28 mouse cellular contexts compared by ENCODE assay signal in the genomic region with DNA sequence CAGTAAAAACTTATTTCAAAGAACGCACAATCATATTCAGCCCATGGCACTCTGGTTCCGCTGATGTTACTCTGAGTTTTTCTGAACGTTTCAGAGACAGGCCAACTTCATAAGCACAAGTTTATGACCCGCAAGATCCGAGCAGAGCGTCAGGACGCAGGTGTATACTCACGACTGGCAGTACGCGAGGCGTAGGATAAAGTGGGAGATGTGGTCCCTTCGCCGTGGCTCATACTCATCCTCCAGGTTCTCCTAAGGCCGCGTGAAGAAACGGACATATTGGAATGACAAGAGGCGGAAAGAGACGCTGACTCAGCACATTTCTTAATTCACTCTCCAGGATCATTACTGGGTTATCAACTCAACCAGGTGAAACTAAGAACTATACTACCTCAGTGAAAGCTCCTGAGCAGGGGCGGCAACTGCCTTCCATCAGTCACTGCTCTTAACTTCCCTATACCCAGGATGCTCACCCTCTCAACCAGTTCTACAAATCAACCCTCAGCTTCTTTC. TPM values are rescaled to one million over a fixed set of nuclear protein-coding genes. Genes with fewer than 3 reads are reported as not detected.
A peak's percentile ranks its signal among the peaks of the same experiment; 100 is the strongest.
DNase-seq lines count a peak whose midpoint lies in the region; ATAC-seq lines count a peak whose summit lies in the region.
"Had no signal": no experiment of that assay in that cellular context is flagged by ENCODE, and none has a peak within 500 bp of the region (broad histone marks: within the 10 kb centered on the region; RNA-seq: fewer than 3 reads in every experiment).

No protein-coding gene starts in this region.

- 0 out of 2 replicates have a peak, but pooled peaks cover 4% of the 10 kb centered on the region for H3K4me1 ChIP-seq in neural tube, embryonic 13.5 days (replicated peaks)
- peaks cover under 1% of the 10 kb centered on the region; the same call in 1 of the 2 replicates for H3K4me1 ChIP-seq in kidney, embryonic 16.5 days (ENCODE audit: insufficient read depth, low read length)
- H3K4me1 ChIP-seq: intestine, embryonic 15.5 days; stomach, embryonic 15.5 days had no signal

- intact Hi-C loops in heart, postnatal 14 days (cut with DNase I), result no loop called here

- peaks cover 36% of the 10 kb centered on the region for H3K36me3 ChIP-seq in neural tube, embryonic 13.5 days
- peaks cover 20% of the 10 kb centered on the region; the same call in 1 of the 2 replicates for H3K36me3 ChIP-seq in kidney, embryonic 16.5 days (ENCODE audit: insufficient read depth, low read length)

- H3K9me3 ChIP-seq in neural tube, embryonic 13.5 days, result no peaks in the 10 kb centered on the region
- no peaks in the 10 kb centered on the region for H3K9me3 ChIP-seq in kidney, embryonic 16.5 days (ENCODE audit: low read length)
- H3K9me3 ChIP-seq: embryonic facial prominence, embryonic 13.5 days; forebrain, embryonic 10.5 days; G1E; heart, embryonic 12.5 days; hindbrain, embryonic 10.5 days; intestine, embryonic 15.5 days; liver, embryonic 12.5 days; stomach, embryonic 15.5 days had no signal

- no peaks in the 10 kb centered on the region for H3K27me3 ChIP-seq in neural tube, embryonic 13.5 days
- no peaks in the 10 kb centered on the region for H3K27me3 ChIP-seq in kidney, embryonic 16.5 days (ENCODE audit: insufficient read depth, low read length)
- H3K27me3 ChIP-seq: embryonic facial prominence, embryonic 13.5 days; heart, embryonic 12.5 days; intestine, embryonic 15.5 days; liver, embryonic 12.5 days; Patski; stomach, embryonic 15.5 days had no signal

- peak; percentile 8 for DNase-seq in CD4-positive, CD25-positive, alpha-beta regulatory T cell, adult 2 months (ENCODE audit: low read depth, low spot score)
- peak; percentile 74 for DNase-seq in heart, adult 11 months
- DNase-seq in heart, postnatal 14 days, result no peak
- no peak for DNase-seq in neural tube, embryonic 10.5 days (ENCODE audit: extremely low spot score, low spot score)
- DNase-seq in naive thymus-derived CD4-positive, alpha-beta T cell, adult 2 months (ENCODE audit: low read depth), result peak; percentile 17
- DNase-seq: cerebellum, adult 11 months; gastrocnemius, adult 2 months; gastrocnemius, postnatal 36 days; heart, adult 2 months; kidney, adult 8-10 months; layer of hippocampus, postnatal 36 days; left cerebral cortex, postnatal 4 days; liver, postnatal 0 days; right cerebral cortex, postnatal 14 days had no signal

- no peak overlapping the region for H3K9ac ChIP-seq in neural tube, embryonic 13.5 days
- H3K9ac ChIP-seq in kidney, embryonic 16.5 days (replicated peaks; ENCODE audit: low read length), result no peak overlapping the region
- H3K9ac ChIP-seq: embryonic facial prominence, embryonic 13.5 days; heart, embryonic 12.5 days; intestine, embryonic 15.5 days; liver, embryonic 12.5 days; liver, postnatal 0 days; stomach, embryonic 15.5 days had no signal

- 88% methylated on average over 19 of the region's 19 CpGs for WGBS in neural tube, embryonic 13.5 days
- WGBS in kidney, embryonic 16.5 days, result 87% methylated on average over 19 of the region's 19 CpGs

- no peak overlapping the region for H3K27ac ChIP-seq in neural tube, embryonic 13.5 days (replicated peaks)
- H3K27ac ChIP-seq in kidney, embryonic 16.5 days (ENCODE audit: low read length), result no peak overlapping the region
- H3K27ac ChIP-seq: embryonic facial prominence, embryonic 13.5 days; forebrain, embryonic 10.5 days; gastrocnemius, adult 2 months; heart, adult 2 months; hindbrain, embryonic 10.5 days; intestine, embryonic 15.5 days; macrophage; stomach, embryonic 15.5 days had no signal

- H3K4me3 ChIP-seq in neural tube, embryonic 13.5 days, result no peak overlapping the region
- no peak overlapping the region for H3K4me3 ChIP-seq in kidney, embryonic 16.5 days (ENCODE audit: low read length)
- H3K4me3 ChIP-seq: embryonic facial prominence, embryonic 13.5 days; forebrain, embryonic 10.5 days; gastrocnemius, adult 2 months; heart, adult 2 months; heart, embryonic 12.5 days; hindbrain, embryonic 10.5 days; intestine, embryonic 15.5 days; liver, embryonic 12.5 days; stomach, embryonic 15.5 days had no signal

- no peak overlapping the region for H3K4me2 ChIP-seq in neural tube, embryonic 13.5 days
- no peak overlapping the region for H3K4me2 ChIP-seq in kidney, embryonic 16.5 days (replicated peaks; ENCODE audit: low read depth, low read length)
- H3K4me2 ChIP-seq: embryonic facial prominence, embryonic 13.5 days; heart, embryonic 12.5 days; intestine, embryonic 15.5 days; liver, embryonic 12.5 days; stomach, embryonic 15.5 days had no signal

- ATAC-seq in CD4-positive, CD25-positive, alpha-beta regulatory T cell, adult 4 months, result no peak
- peak; percentile 28; the same call in 1 of the 2 replicates for ATAC-seq in neural tube, embryonic 13.5 days (ENCODE audit: low read depth)
- ATAC-seq in kidney, embryonic 16.5 days (ENCODE audit: low FRiP score, low TSS enrichment), result no peak
- ATAC-seq: hindbrain, embryonic 16.5 days; intestine, embryonic 15.5 days; liver, embryonic 12.5 days; liver, postnatal 0 days; Patski had no signal

RNA-seq across cellular contexts. Expression of a gene that starts 5.9 kb away (rescaled TPM):
- 10 to 100 TPM; 19.8 to 23.3 TPM for polyA plus RNA-seq in CD4-positive, CD25-positive, alpha-beta regulatory T cell, adult 4 months (2017; shearing (Covaris generic))
- 1 to 10 TPM; 2.9 to 4.3 TPM for total RNA-seq in heart, postnatal 14 days (2021)
- polyA plus RNA-seq in neural tube, embryonic 13.5 days (2015; fragmentation: Nextera tagmentation; extraction: Ambion mirVana), result 21.5 and 23.5 TPM in 2 replicates
- polyA plus RNA-seq in kidney, embryonic 16.5 days (2015; fragmentation: Nextera tagmentation; extraction: Ambion mirVana), result 35.8 and 36.3 TPM in 2 replicates

RNA-seq across cellular contexts. Expression of a gene that starts 56.0 kb away (rescaled TPM):
- polyA plus RNA-seq in CD4-positive, CD25-positive, alpha-beta regulatory T cell, adult 4 months (2017; shearing (Covaris generic)), result 1 to 10 TPM; 8.0 to 9.7 TPM
- total RNA-seq in heart, postnatal 14 days (2021), result 10 to 100 TPM; 10.8 to 11.5 TPM
- 23.5 and 29.1 TPM in 2 replicates for polyA plus RNA-seq in neural tube, embryonic 13.5 days (2015; fragmentation: Nextera tagmentation; extraction: Ambion mirVana)
- polyA plus RNA-seq in kidney, embryonic 16.5 days (2015; fragmentation: Nextera tagmentation; extraction: Ambion mirVana), result 26.8 and 27.5 TPM in 2 replicates
- polyA plus RNA-seq: G1E had no signal

Comparison
In these comparisons a context has a peak if more than half of its experiments do, and no peak if none do; other contexts are left out.
1. DNase-seq: peak in CD4-positive, CD25-positive, alpha-beta regulatory T cell, adult 2 months (single experiment), heart, adult 11 months (single experiment) and naive thymus-derived CD4-positive, alpha-beta T cell, adult 2 months (single experiment); none in heart, postnatal 14 days (0 of 2) and neural tube, embryonic 10.5 days (single experiment).